Mouse (Mus musculus): Measurements from ENCODE around the gene Trim7. TPM values are rescaled to one million over a fixed set of nuclear protein-coding genes. Genes with fewer than 3 reads are reported as not detected.
"Not testable (repeated sequence)": the region's sequence is repeated elsewhere in the genome, so short reads cannot be mapped to it uniquely, and the experiment has no call there.

The Trim7 gene
- polyA plus RNA-seq (2015; fragmentation: Nextera tagmentation; extraction: Ambion mirVana): 2.1 and 2.6 TPM in 2 replicates

GRCm38 (mm10) chr11:48825979-48826751 lies at the start of gene Trim7, which contains the start of gene Gm12184:
Gene Trim7, plus strand, starts transcription at chr11:48826140.
Gene Gm12184, minus strand, starts transcription at chr11:48826655.
- H3K9me3 ChIP-seq (replicated peaks); H3K36me3 ChIP-seq: not testable (repeated sequence)
- 0% methylated on average over 64 of the region's 92 CpGs for WGBS
- Histone ChIP-seq H3K4me3 (replicated peaks) (peak within 1 kb of the TSS; percentile 44), H3K4me1 (peaks cover 26% of the 10 kb centered on the region), H3K27me3 (replicated peaks) (peaks cover 22% of the 10 kb centered on the region), H3K9ac (replicated peaks) (0 out of 2 replicates have a peak within 1 kb of the TSS, but pooled peaks have one; percentile 5), H3K27ac (replicated peaks) (peak within 1 kb of the TSS; percentile 56), H3K4me2 (peak within 1 kb of the TSS; percentile 60)
- ATAC-seq (ENCODE audit: low FRiP score): peak; percentile 68

- ATAC-seq (ENCODE audit: low FRiP score): no peak
- Histone ChIP-seq H3K36me3 (no peaks in the 10 kb centered on the region), H3K4me1 (peaks cover 3% of the 10 kb centered on the region; the same call in 1 of the 2 replicates), H3K9ac (replicated peaks) (no peak overlapping the region), H3K4me3 (replicated peaks) (no peak overlapping the region), H3K27ac (replicated peaks) (no peak overlapping the region), H3K27me3 (replicated peaks) (no peaks in the 10 kb centered on the region; the same call in 1 of the 2 replicates), H3K4me2 (no peak overlapping the region), H3K9me3 (replicated peaks) (no peaks in the 10 kb centered on the region)
- 47% methylated on average over 9 of the region's 9 CpGs for WGBS
These were observed 49.3 kb upstream of the Trim7 start for GRCm38 (mm10) chr11:48776664-48777063.

DNA sequence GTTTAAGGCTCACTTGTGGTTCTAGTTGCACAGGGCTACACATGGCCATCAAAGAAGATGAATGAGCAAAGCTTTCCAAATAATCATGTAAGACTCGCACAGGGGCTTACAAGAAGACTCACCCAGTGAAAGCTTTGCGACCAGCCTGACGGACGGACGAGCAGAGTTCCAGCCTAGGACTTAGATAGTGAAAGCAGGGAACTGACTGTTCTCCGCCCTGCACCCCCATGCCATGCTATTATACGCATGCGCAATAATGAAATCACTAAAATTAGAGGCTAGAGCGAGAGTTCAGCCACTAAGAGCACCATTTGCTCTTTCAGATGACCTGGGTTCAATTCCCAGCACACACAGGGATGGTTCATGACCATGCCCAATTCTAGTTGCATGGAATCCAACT lies 48.6 kb upstream of the Trim7 start:
- ATAC-seq (ENCODE audit: low FRiP score): no peak
- WGBS: 91% methylated on average over 9 of the region's 9 CpGs
- no peak overlapping the region for H3K4me2 ChIP-seq

DNA sequence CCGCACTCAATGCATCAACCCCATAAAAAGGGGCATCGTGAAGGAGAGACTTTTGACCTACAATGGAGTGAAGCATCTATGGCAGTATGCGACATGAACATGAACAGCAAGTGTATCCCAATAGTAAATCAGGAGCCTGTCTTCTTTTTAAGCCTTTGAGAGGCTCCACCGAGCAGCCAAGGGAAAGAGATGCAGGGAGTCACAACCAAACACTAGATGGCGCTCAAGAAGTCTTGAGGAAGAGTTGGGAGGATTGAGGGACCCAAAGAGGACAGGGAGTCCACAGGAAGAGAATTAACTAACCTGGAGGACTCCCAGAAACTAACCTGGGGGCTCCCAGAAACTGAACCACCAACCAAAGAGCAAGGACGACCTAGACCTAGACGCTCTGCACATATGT lies 46.5 kb upstream of the Trim7 start:
- Histone ChIP-seq H3K4me1 (peaks cover 3% of the 10 kb centered on the region; the same call in 1 of the 2 replicates), H3K27me3 (replicated peaks) (no peaks in the 10 kb centered on the region; the same call in 1 of the 2 replicates), H3K36me3 (no peaks in the 10 kb centered on the region), H3K9ac (replicated peaks) (no peak overlapping the region), H3K4me2 (no peak overlapping the region), H3K27ac (replicated peaks) (no peak overlapping the region), H3K9me3 (replicated peaks) (no peaks in the 10 kb centered on the region), H3K4me3 (replicated peaks) (no peak overlapping the region)
- 34% methylated on average over 7 of the region's 7 CpGs for WGBS
- ATAC-seq (ENCODE audit: low FRiP score): no peak

More for the DNA sequence above, 48.6 kb upstream of the Trim7 start:
- Histone ChIP-seq H3K36me3 (no peaks in the 10 kb centered on the region), H3K9me3 (replicated peaks) (no peaks in the 10 kb centered on the region), H3K9ac (replicated peaks) (no peak overlapping the region), H3K27ac (replicated peaks) (no peak overlapping the region), H3K4me3 (replicated peaks) (no peak overlapping the region), H3K27me3 (replicated peaks) (no peaks in the 10 kb centered on the region; the same call in 1 of the 2 replicates), H3K4me1 (peaks cover 3% of the 10 kb centered on the region; the same call in 1 of the 2 replicates)

DNA sequence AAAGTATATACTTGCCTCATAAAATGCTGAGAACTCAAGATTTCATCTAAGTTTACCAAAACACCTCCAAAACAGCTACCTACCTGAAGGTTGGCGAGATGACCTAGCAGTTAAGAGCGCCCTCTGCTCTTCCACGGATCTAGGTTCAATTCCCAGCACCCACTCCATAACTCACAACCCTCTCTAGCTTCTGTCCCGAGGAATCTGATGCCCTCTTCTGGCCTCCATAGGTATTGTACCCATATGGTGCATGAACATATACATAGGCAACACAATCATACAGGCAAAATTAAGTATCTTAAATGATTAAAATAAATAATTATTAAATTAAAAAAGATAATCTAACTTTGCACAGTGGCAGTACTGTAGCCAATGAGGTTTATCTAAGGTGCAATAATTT lies 43.7 kb upstream of the Trim7 start:
- Histone ChIP-seq H3K9ac (replicated peaks) (no peak overlapping the region), H3K4me2 (no peak overlapping the region), H3K4me1 (no peaks in the 10 kb centered on the region), H3K27ac (replicated peaks) (no peak overlapping the region), H3K4me3 (replicated peaks) (no peak overlapping the region), H3K36me3 (no peaks in the 10 kb centered on the region), H3K27me3 (replicated peaks) (no peaks in the 10 kb centered on the region; the same call in 1 of the 2 replicates), H3K9me3 (replicated peaks) (no peaks in the 10 kb centered on the region)
- ATAC-seq (ENCODE audit: low FRiP score): no peak
- 89% methylated on average over 4 of the region's 4 CpGs for WGBS

DNA sequence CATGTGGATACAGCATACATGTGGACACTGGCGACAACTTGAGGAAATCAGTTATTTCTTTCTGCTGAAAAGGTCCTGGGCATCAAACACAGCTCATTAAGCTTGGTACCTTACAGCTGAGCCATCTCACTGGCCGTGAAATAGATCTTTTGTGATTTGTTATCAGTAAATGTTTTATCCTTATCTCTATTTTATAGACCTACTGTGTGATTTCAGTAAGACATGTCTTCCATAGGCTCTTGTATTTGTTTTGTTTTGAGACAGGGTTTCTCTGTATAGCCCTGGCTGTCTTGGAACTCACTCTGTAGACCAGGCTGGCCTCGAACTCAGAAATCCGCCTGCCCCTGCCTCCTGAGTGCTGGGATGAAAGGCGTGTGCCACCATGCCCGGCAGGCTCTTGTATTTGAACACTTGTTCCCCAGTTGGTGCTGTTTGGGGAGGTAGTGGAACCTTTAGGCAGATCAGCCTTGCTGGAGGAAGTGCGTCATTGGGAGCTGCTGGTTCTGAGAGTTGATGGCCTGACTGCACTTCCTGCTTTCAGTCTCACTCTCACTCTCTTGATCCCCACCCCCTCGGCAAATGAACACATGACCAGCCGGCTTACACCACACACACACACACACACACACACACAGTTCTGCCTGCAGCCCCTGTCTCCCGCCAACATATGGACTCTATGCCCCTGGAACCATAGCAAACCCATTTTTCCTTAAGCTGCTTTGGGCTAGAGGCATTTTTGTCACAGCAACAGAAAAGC lies 38.3 kb upstream of the Trim7 start:
- H3K9me3 ChIP-seq (replicated peaks): no peaks in the 10 kb centered on the region
- H3K4me3 ChIP-seq (replicated peaks): peak overlapping the region; percentile 41
- peak overlapping the region; percentile 65 for H3K4me2 ChIP-seq
- H3K27ac ChIP-seq (replicated peaks): peak overlapping the region; percentile 42; the same call in 1 of the 2 replicates
- peaks cover 14% of the 10 kb centered on the region; the same call in 1 of the 2 replicates for H3K4me1 ChIP-seq
- H3K36me3 ChIP-seq: no peaks in the 10 kb centered on the region
- WGBS: 45% methylated on average over 10 of the region's 10 CpGs
- H3K27me3 ChIP-seq (replicated peaks): no peaks in the 10 kb centered on the region
- 0 out of 2 replicates have a peak overlapping the region, but pooled peaks have one; percentile 45 for H3K9ac ChIP-seq (replicated peaks)
- peak; percentile 71; the same call in 1 of the 2 replicates for ATAC-seq (ENCODE audit: low FRiP score)

- peaks cover 14% of the 10 kb centered on the region; the same call in 1 of the 2 replicates for H3K4me1 ChIP-seq
- H3K4me3 ChIP-seq (replicated peaks): peak overlapping the region; percentile 41
- peak overlapping the region; percentile 45 for H3K9ac ChIP-seq (replicated peaks)
- H3K9me3 ChIP-seq (replicated peaks): no peaks in the 10 kb centered on the region
- peak overlapping the region; percentile 42 for H3K27ac ChIP-seq (replicated peaks)
- peak; percentile 80 for ATAC-seq (ENCODE audit: low FRiP score)
- H3K27me3 ChIP-seq (replicated peaks): no peaks in the 10 kb centered on the region
- WGBS: 9% methylated on average over 16 of the region's 16 CpGs
- H3K4me2 ChIP-seq: peak overlapping the region; percentile 65
- no peaks in the 10 kb centered on the region for H3K36me3 ChIP-seq
These were observed 37.4 kb upstream of the Trim7 start for GRCm38 (mm10) chr11:48788311-48789089.

DNA sequence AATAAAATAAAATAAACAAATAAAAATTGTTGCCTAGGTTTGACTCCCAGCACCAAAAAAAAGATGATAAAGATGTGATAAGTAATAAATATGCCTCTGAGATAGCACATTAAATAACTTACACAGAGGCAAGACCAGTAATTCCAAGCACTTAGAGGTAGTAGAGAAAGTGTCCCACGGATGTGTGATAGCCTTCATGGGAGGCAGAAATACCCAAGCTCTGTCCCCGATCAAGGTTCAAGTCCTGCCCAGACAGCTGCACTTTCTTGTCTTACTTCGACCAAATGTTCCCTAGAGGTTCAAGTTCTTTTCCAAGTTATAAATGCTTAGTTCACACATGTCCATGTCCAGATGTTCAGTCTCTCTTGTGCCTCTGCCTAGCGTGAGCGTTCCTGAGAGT lies 36.7 kb upstream of the Trim7 start:
- ATAC-seq (ENCODE audit: low FRiP score): no peak
- Histone ChIP-seq H3K36me3 (no peaks in the 10 kb centered on the region), H3K27ac (replicated peaks) (no peak overlapping the region), H3K4me1 (peaks cover 14% of the 10 kb centered on the region; the same call in 1 of the 2 replicates), H3K27me3 (replicated peaks) (no peaks in the 10 kb centered on the region), H3K4me2 (no peak overlapping the region), H3K9me3 (replicated peaks) (no peaks in the 10 kb centered on the region), H3K9ac (replicated peaks) (no peak overlapping the region), H3K4me3 (replicated peaks) (no peak overlapping the region)
- 90% methylated on average over 5 of the region's 5 CpGs for WGBS

- H3K4me2 ChIP-seq: peak overlapping the region; percentile 56
- no peak overlapping the region for H3K9ac ChIP-seq (replicated peaks)
- WGBS: 17% methylated on average over 20 of the region's 20 CpGs
- no peaks in the 10 kb centered on the region for H3K36me3 ChIP-seq
- ATAC-seq (ENCODE audit: low FRiP score): peak; percentile 70
- peak overlapping the region; percentile 27 for H3K4me3 ChIP-seq (replicated peaks)
- no peak overlapping the region for H3K27ac ChIP-seq (replicated peaks)
- no peaks in the 10 kb centered on the region for H3K9me3 ChIP-seq (replicated peaks)
- H3K27me3 ChIP-seq (replicated peaks): no peaks in the 10 kb centered on the region
- H3K4me1 ChIP-seq: peaks cover 14% of the 10 kb centered on the region; the same call in 1 of the 2 replicates
These were observed 35.7 kb upstream of the Trim7 start for GRCm38 (mm10) chr11:48789973-48790823.

DNA sequence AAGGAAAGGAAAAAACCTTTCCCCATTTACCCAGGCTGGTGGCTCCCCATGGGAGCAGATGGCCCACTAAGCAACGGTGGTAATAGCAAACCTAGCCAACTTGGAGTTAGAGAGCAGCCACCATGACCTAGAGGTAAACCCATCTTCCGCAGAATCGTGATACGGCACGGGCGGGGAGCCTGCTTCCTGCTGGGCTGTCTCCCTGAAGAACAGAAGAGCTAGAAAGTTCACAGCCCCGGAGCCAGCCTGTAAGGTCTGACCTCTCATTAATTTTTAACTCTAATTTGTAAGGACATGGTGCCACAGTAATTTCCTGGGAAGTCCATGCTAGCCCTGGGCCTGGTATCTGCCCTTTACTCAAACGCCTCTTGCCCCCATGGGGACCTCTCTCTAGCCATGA lies 35.0 kb upstream of the Trim7 start:
- 42% methylated on average over 8 of the region's 8 CpGs for WGBS
- Histone ChIP-seq H3K4me1 (peaks cover 14% of the 10 kb centered on the region; the same call in 1 of the 2 replicates), H3K36me3 (no peaks in the 10 kb centered on the region), H3K9me3 (replicated peaks) (no peaks in the 10 kb centered on the region), H3K27me3 (replicated peaks) (no peaks in the 10 kb centered on the region), H3K4me3 (replicated peaks) (no peak overlapping the region), H3K9ac (replicated peaks) (no peak overlapping the region), H3K4me2 (0 out of 2 replicates have a peak overlapping the region, but pooled peaks have one; percentile 56), H3K27ac (replicated peaks) (no peak overlapping the region)
- ATAC-seq (ENCODE audit: low FRiP score): no peak
